Comparison of ENCODE assay signal across 27 mouse cellular contexts in genomic region chr5:67004619-67005018, GRCm38 (mm10).
DNase-seq lines count a peak whose midpoint lies in the region; ATAC-seq lines count a peak whose summit lies in the region.
"Had no signal": no experiment of that assay in that cellular context is flagged by ENCODE, and none has a peak within 500 bp of the region (broad histone marks: within the 10 kb centered on the region; RNA-seq: fewer than 3 reads in every experiment).

No protein-coding gene starts in this region.

- ATAC-seq in embryonic facial prominence, embryonic 14.5 days (ENCODE audit: low read depth), result peak; percentile 86
- peak; percentile 57; the same call in 1 of the 2 replicates for ATAC-seq in embryonic facial prominence, embryonic 15.5 days (ENCODE audit: insufficient number of reproducible peaks, low FRiP score, low TSS enrichment, low read depth)
- no peak for ATAC-seq in forebrain, embryonic 13.5 days
- ATAC-seq: forebrain, embryonic 14.5 days had no signal

- H3K36me3 ChIP-seq in embryonic facial prominence, embryonic 14.5 days (ENCODE audit: control insufficient read depth, insufficient read depth, low read length), result peaks cover 21% of the 10 kb centered on the region; the same call in 1 of the 2 replicates
- H3K36me3 ChIP-seq in embryonic facial prominence, embryonic 10.5 days (replicated peaks), result peaks cover 77% of the 10 kb centered on the region
- H3K36me3 ChIP-seq in embryonic facial prominence, embryonic 15.5 days, result peaks cover 19% of the 10 kb centered on the region; the same call in 1 of the 2 replicates
- H3K36me3 ChIP-seq in forebrain, embryonic 13.5 days (ENCODE audit: poor library complexity, severe bottlenecking), result peaks cover 38% of the 10 kb centered on the region
- H3K36me3 ChIP-seq: liver, embryonic 15.5 days; stomach, embryonic 15.5 days had no signal

- no peak overlapping the region for H3K9ac ChIP-seq in embryonic facial prominence, embryonic 14.5 days (ENCODE audit: low read depth, low read length)
- H3K9ac ChIP-seq in embryonic facial prominence, embryonic 15.5 days, result no peak overlapping the region
- H3K9ac ChIP-seq in forebrain, embryonic 13.5 days, result no peak overlapping the region
- H3K9ac ChIP-seq: embryonic facial prominence, embryonic 12.5 days; heart, embryonic 12.5 days; hindbrain, embryonic 12.5 days; liver, embryonic 15.5 days; midbrain, embryonic 12.5 days; neural tube, embryonic 15.5 days; stomach, embryonic 15.5 days had no signal

- H3K4me3 ChIP-seq in embryonic facial prominence, embryonic 14.5 days (ENCODE audit: low read depth, low read length), result no peak overlapping the region
- no peak overlapping the region for H3K4me3 ChIP-seq in embryonic facial prominence, embryonic 10.5 days
- no peak overlapping the region for H3K4me3 ChIP-seq in embryonic facial prominence, embryonic 15.5 days (replicated peaks)
- H3K4me3 ChIP-seq in forebrain, embryonic 13.5 days, result no peak overlapping the region
- H3K4me3 ChIP-seq: embryonic facial prominence, embryonic 12.5 days; gastrocnemius, adult 2 months; heart, embryonic 12.5 days; hindbrain, embryonic 12.5 days; liver, embryonic 15.5 days; midbrain, embryonic 12.5 days; neural tube, embryonic 15.5 days; stomach, embryonic 15.5 days had no signal

- H3K9me3 ChIP-seq in embryonic facial prominence, embryonic 14.5 days (ENCODE audit: control insufficient read depth, low read length), result no peaks in the 10 kb centered on the region
- no peaks in the 10 kb centered on the region for H3K9me3 ChIP-seq in embryonic facial prominence, embryonic 10.5 days
- H3K9me3 ChIP-seq in embryonic facial prominence, embryonic 15.5 days (replicated peaks), result no peaks in the 10 kb centered on the region
- no peaks in the 10 kb centered on the region for H3K9me3 ChIP-seq in forebrain, embryonic 13.5 days (replicated peaks)
- H3K9me3 ChIP-seq: embryonic facial prominence, embryonic 12.5 days; hindbrain, embryonic 12.5 days; liver, embryonic 15.5 days; midbrain, embryonic 12.5 days; neural tube, embryonic 15.5 days; stomach, embryonic 15.5 days had no signal

- no peak overlapping the region for H3K27ac ChIP-seq in embryonic facial prominence, embryonic 14.5 days (replicated peaks; ENCODE audit: low read depth, low read length)
- H3K27ac ChIP-seq in embryonic facial prominence, embryonic 10.5 days (replicated peaks), result no peak overlapping the region
- H3K27ac ChIP-seq in embryonic facial prominence, embryonic 15.5 days (replicated peaks), result no peak overlapping the region
- no peak overlapping the region for H3K27ac ChIP-seq in forebrain, embryonic 13.5 days
- H3K27ac ChIP-seq: embryonic facial prominence, embryonic 12.5 days; gastrocnemius, adult 2 months; hindbrain, embryonic 12.5 days; liver, embryonic 15.5 days; midbrain, embryonic 12.5 days; neural tube, embryonic 15.5 days; stomach, embryonic 15.5 days had no signal

- DNase-seq in embryonic facial prominence, embryonic 14.5 days (ENCODE audit: low spot score), result peak; percentile 72
- DNase-seq in embryonic facial prominence, embryonic 10.5 days (ENCODE audit: low spot score), result no peak
- peak; percentile 44 to 54 for DNase-seq in lung, adult 18-20 months
- DNase-seq in lung, postnatal 10 days, result no peak
- peak; percentile 53 for DNase-seq in lung, postnatal 25 days (ENCODE audit: low spot score)
- no peak for DNase-seq in urinary bladder, postnatal 36 days (ENCODE audit: low spot score in 2 of 2)
- DNase-seq: adrenal gland, adult 8-10 months; cerebellum, adult 18-20 months; cerebellum, postnatal 14 days; gastrocnemius, adult 2 months; heart, postnatal 10 days; kidney, adult 18-20 months; kidney, postnatal 10 days; liver; right cerebral cortex, adult 18-20 months; right cerebral cortex, postnatal 4 days; thymus, postnatal 4 days had no signal

- no peaks in the 10 kb centered on the region for H3K4me1 ChIP-seq in embryonic facial prominence, embryonic 14.5 days (ENCODE audit: control insufficient read depth, insufficient read depth, low read length)
- no peaks in the 10 kb centered on the region for H3K4me1 ChIP-seq in embryonic facial prominence, embryonic 10.5 days
- H3K4me1 ChIP-seq in embryonic facial prominence, embryonic 15.5 days, result no peaks in the 10 kb centered on the region
- H3K4me1 ChIP-seq in forebrain, embryonic 13.5 days, result no peaks in the 10 kb centered on the region
- H3K4me1 ChIP-seq: embryonic facial prominence, embryonic 12.5 days; heart, embryonic 12.5 days; hindbrain, embryonic 12.5 days; liver, embryonic 15.5 days; midbrain, embryonic 12.5 days; neural tube, embryonic 15.5 days; stomach, embryonic 15.5 days had no signal

- 57% methylated on average over 11 of the region's 11 CpGs for WGBS in embryonic facial prominence, embryonic 14.5 days
- WGBS in embryonic facial prominence, embryonic 10.5 days, result 75% methylated on average over 11 of the region's 11 CpGs
- 53% methylated on average over 11 of the region's 11 CpGs for WGBS in embryonic facial prominence, embryonic 15.5 days
- 85% methylated on average over 11 of the region's 11 CpGs for WGBS in forebrain, embryonic 13.5 days

- H3K27me3 ChIP-seq in embryonic facial prominence, embryonic 14.5 days (replicated peaks; ENCODE audit: control insufficient read depth, insufficient read depth, low read length), result no peaks in the 10 kb centered on the region
- H3K27me3 ChIP-seq in embryonic facial prominence, embryonic 10.5 days (replicated peaks; ENCODE audit: low read depth, poor library complexity, severe bottlenecking), result no peaks in the 10 kb centered on the region
- no peaks in the 10 kb centered on the region for H3K27me3 ChIP-seq in embryonic facial prominence, embryonic 15.5 days
- no peaks in the 10 kb centered on the region for H3K27me3 ChIP-seq in forebrain, embryonic 13.5 days
- H3K27me3 ChIP-seq: embryonic facial prominence, embryonic 12.5 days; hindbrain, embryonic 12.5 days; liver, embryonic 15.5 days; midbrain, embryonic 12.5 days; neural tube, embryonic 15.5 days; stomach, embryonic 15.5 days had no signal

- H3K4me2 ChIP-seq in embryonic facial prominence, embryonic 14.5 days (ENCODE audit: low read depth, low read length), result no peak overlapping the region
- H3K4me2 ChIP-seq in embryonic facial prominence, embryonic 15.5 days (replicated peaks), result no peak overlapping the region
- no peak overlapping the region for H3K4me2 ChIP-seq in forebrain, embryonic 13.5 days
- H3K4me2 ChIP-seq: embryonic facial prominence, embryonic 12.5 days; heart, embryonic 12.5 days; hindbrain, embryonic 12.5 days; liver, embryonic 15.5 days; midbrain, embryonic 12.5 days; neural tube, embryonic 15.5 days; stomach, embryonic 15.5 days had no signal

Comparison
In these comparisons a context has a peak if more than half of its experiments do, and no peak if none do; other contexts are left out.
1. DNase-seq: peak in embryonic facial prominence, embryonic 14.5 days (single experiment), lung, adult 18-20 months (2 of 2) and lung, postnatal 25 days (single experiment); none in embryonic facial prominence, embryonic 10.5 days (single experiment), lung, postnatal 10 days (single experiment) and urinary bladder, postnatal 36 days (0 of 2).